Mouse (Mus musculus) mouse embryonic stem cell (cell line): ENCODE data around the gene Nxph3.

Experiments used
- in situ Hi-C, 2 experiments: fragments of 300-500 bp; cut with MboI; formaldehyde crosslinking; loops; 1 replicate in 1 of 2; 3 replicates in 1 of 2; pipeline ENCODE4 v1.14.3; 2019 to 2020; ENCODE audit warnings: low sequenced_read_pairs in 2 of 2, low pct_unique_long_range_greater_than_20kb in 1 of 2, mixed read lengths in 1 of 2; ENCODE audit not compliant: unreplicated experiment in 1 of 2

Gene Nxph3

GRCm38 (mm10) chr11:95514298-95514861 is at the start of gene Nxph3:
TSS of gene Nxph3 (minus strand) at chr11:95514570.
- in situ Hi-C loops: loop anchor here in 1 of 2 experiments (25.0 kb wide), 1 partner anchor 402 kb away; the partner anchor contains the start of gene Dlx3

- in situ Hi-C loops: no loop called here
Observed at GRCm38 (mm10) chr11:95563849-95564248, 49.5 kb upstream of the Nxph3 start.

- in situ Hi-C loops: no loop called here
Observed at GRCm38 (mm10) chr11:95560773-95561172, 46.4 kb upstream of the Nxph3 start.

GRCm38 (mm10) chr11:95559761-95560160 is 45.4 kb upstream of the Nxph3 start:
- in situ Hi-C loops: no loop called here

GRCm38 (mm10) chr11:95557719-95558118 is 43.3 kb upstream of the Nxph3 start:
- in situ Hi-C loops: no loop called here

GRCm38 (mm10) chr11:95557032-95557431 is 42.7 kb upstream of the Nxph3 start:
- in situ Hi-C loops: no loop called here

GRCm38 (mm10) chr11:95555279-95555678 is 40.9 kb upstream of the Nxph3 start:
- in situ Hi-C loops: no loop called here

GRCm38 (mm10) chr11:95550301-95551021 is 36.1 kb upstream of the Nxph3 start:
- in situ Hi-C loops: no loop called here

GRCm38 (mm10) chr11:95546021-95546782 is 31.8 kb upstream of the Nxph3 start:
- in situ Hi-C loops: no loop called here

GRCm38 (mm10) chr11:95544546-95545327 is 30.4 kb upstream of the Nxph3 start:
- in situ Hi-C loops: no loop called here

GRCm38 (mm10) chr11:95540637-95541385 is 26.4 kb upstream of the Nxph3 start:
- in situ Hi-C loops: no loop called here

- in situ Hi-C loops: loop anchor here in 1 of 2 experiments (10.0 kb wide), 1 partner anchor 116 kb away; no protein-coding TSS in a partner anchor
Observed at GRCm38 (mm10) chr11:95538378-95539104, 24.2 kb upstream of the Nxph3 start.

GRCm38 (mm10) chr11:95533484-95534160 is 19.3 kb upstream of the Nxph3 start:
- in situ Hi-C loops: loop anchor here (5.0 to 10.0 kb wide), 3 partner anchors 49 to 121 kb away; no protein-coding TSS in a partner anchor

GRCm38 (mm10) chr11:95532353-95533072 is 18.1 kb upstream of the Nxph3 start:
- in situ Hi-C loops: loop anchor here (5.0 to 10.0 kb wide), 3 partner anchors 50 to 122 kb away; no protein-coding TSS in a partner anchor

GRCm38 (mm10) chr11:95528231-95528630 is 13.9 kb upstream of the Nxph3 start:
- in situ Hi-C loops: loop anchor here (10.0 kb wide), 2 partner anchors 103 to 133 kb away; no protein-coding TSS in a partner anchor

GRCm38 (mm10) chr11:95527307-95527706 is 12.9 kb upstream of the Nxph3 start:
- in situ Hi-C loops: loop anchor here (10.0 kb wide), 2 partner anchors 103 to 133 kb away; no protein-coding TSS in a partner anchor
